Mouse (Mus musculus) midbrain, embryonic 16.5 days (tissue): ENCODE results near the gene Atp5g2. TPM values are rescaled to one million over a fixed set of nuclear protein-coding genes. Genes with fewer than 3 reads are reported as not detected.
"Not testable (repeated sequence)": the region's sequence is repeated elsewhere in the genome, so short reads cannot be mapped to it uniquely, and the experiment has no call there.

Source experiments
- ATAC-seq: fragments of 200-750 bp; cut with Nextera tagmentation; 2 replicates; pipeline ENCODE4 v1.8.0; 2017; ENCODE audit warnings: moderate TSS enrichment
- H3K27ac ChIP-seq: fragments of 300-500 bp; sonication (generic); 2 replicates; pipeline ENCODE4 v1.5.1; 2014; ENCODE audit warnings: mild to moderate bottlenecking, low read length, mixed read lengths
- H3K27me3 ChIP-seq: fragments of 300-500 bp; sonication (generic); 2 replicates; pipeline ENCODE4 v1.6.1; 2014; ENCODE audit warnings: low read depth, low read length, mixed read lengths; ENCODE audit not compliant: control insufficient read depth, insufficient read depth
- H3K36me3 ChIP-seq: fragments of 300-500 bp; sonication (generic); 2 replicates; pipeline ENCODE4 v1.6.1; 2014; ENCODE audit warnings: mild to moderate bottlenecking, low read length, moderate library complexity, mixed read lengths; ENCODE audit not compliant: control insufficient read depth, insufficient read depth
- H3K4me1 ChIP-seq: fragments of 300-500 bp; sonication (generic); 2 replicates; pipeline ENCODE4 v1.6.1; 2014; ENCODE audit warnings: mild to moderate bottlenecking, low read length, mixed read lengths; ENCODE audit not compliant: control insufficient read depth, insufficient read depth
- H3K4me2 ChIP-seq: fragments of 300-500 bp; sonication (generic); 2 replicates; pipeline ENCODE4 v1.6.1; 2014; ENCODE audit warnings: mild to moderate bottlenecking, low read length, mixed read lengths
- H3K4me3 ChIP-seq: fragments of 300-500 bp; sonication (generic); 2 replicates; pipeline ENCODE4 v1.5.1; 2014; ENCODE audit warnings: low read depth, mild to moderate bottlenecking, low read length, moderate library complexity, mixed read lengths
- H3K9ac ChIP-seq: fragments of 300-500 bp; sonication (generic); 2 replicates; pipeline ENCODE4 v1.6.1; 2014; ENCODE audit warnings: low read depth, low read length, mixed read lengths
- H3K9me3 ChIP-seq: fragments of 300-500 bp; sonication (generic); replicated peaks from 2 replicates; pipeline ENCODE4 v1.6.1; 2014; ENCODE audit warnings: mild to moderate bottlenecking, low read length, mixed read lengths; ENCODE audit not compliant: control insufficient read depth, poor library complexity, severe bottlenecking
- WGBS: fragments of 180-500 bp; shearing (Covaris S2); extraction: QIAGEN DNeasy Blood & Tissue Kit; methylation state at CpG from one replicate; pipeline ENCODE4 v1.1.7; 2014; 5-methylcytosine and 5-hydroxymethylcytosine counted together
- polyA plus RNA-seq: library from polyadenylated mRNA; unstranded; fragments of >200 nt; fragmentation: Nextera tagmentation; extraction: Ambion mirVana; gene quantifications from 2 replicates; pipeline ENCODE4 v1.2.1, GENCODE M21; 2015

Atp5g2 gene
- polyA plus RNA-seq, 1 experiment from 2014 or later: 49.8 TPM

- WGBS: 88% methylated on average over 8 of the region's 9 CpGs
- not testable (repeated sequence) for H3K4me1 ChIP-seq
Measured at GRCm38 (mm10) chr15:102651928-102652660, 20.1 kb downstream of the Atp5g2 start.

DNA sequence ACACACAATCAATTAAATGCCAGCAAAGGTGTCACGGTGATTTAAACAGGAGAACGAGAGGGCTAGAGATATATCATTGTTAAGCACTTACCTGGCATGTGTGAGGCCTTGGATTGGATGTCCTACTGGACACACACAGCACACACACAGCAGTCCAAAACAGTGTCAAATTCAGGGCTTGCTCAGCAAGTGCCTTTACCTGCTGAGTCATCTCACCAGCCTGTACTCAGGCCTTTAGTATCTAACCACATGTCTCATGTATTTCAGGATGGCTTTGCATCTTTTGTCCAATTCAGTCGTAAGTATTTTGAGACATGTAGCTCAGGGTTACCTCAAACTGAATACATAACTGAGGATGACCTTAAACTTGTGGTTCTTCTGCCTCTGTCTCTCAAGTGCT is 21.0 kb downstream of the Atp5g2 start:
- Histone ChIP-seq H3K4me3 (no peak overlapping the region), H3K9ac (no peak overlapping the region), H3K4me2 (no peak overlapping the region), H3K4me1 (no peaks in the 10 kb centered on the region), H3K27me3 (no peaks in the 10 kb centered on the region), H3K27ac (no peak overlapping the region), H3K9me3 (no peaks in the 10 kb centered on the region), H3K36me3 (no peaks in the 10 kb centered on the region)
- ATAC-seq: no peak
- WGBS: 89% methylated on average over 3 of the region's 3 CpGs

More at GRCm38 (mm10) chr15:102651928-102652660, 20.1 kb downstream of the Atp5g2 start:
- H3K36me3 ChIP-seq, H3K9ac ChIP-seq, H3K4me2 ChIP-seq, H3K9me3 ChIP-seq, H3K27me3 ChIP-seq, ATAC-seq, H3K27ac ChIP-seq, H3K4me3 ChIP-seq: not testable (repeated sequence)

DNA sequence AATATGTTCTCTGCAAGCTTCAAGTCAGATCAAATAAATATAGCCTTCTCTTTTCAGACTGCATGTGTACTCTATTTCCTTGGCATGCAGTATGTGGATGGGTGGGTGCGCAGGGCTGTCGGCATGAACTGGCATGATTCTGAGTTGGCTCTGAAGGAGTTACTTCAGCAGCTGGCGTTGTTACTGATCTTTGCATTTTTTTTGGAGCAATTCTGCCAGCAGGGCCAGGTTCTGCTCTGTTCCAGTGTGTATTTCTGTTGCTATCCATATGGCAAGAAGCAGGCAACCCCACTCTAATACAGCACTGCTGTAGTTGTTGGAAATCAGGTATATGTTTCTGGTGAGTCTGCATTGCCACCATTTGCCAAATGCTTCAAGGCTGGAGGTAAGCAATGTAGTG is 36.3 kb downstream of the Atp5g2 start:
- Histone ChIP-seq H3K27me3 (no peaks in the 10 kb centered on the region), H3K4me3 (no peak overlapping the region), H3K9ac (no peak overlapping the region), H3K4me1 (no peaks in the 10 kb centered on the region), H3K36me3 (no peaks in the 10 kb centered on the region), H3K4me2 (no peak overlapping the region), H3K27ac (no peak overlapping the region), H3K9me3 (no peaks in the 10 kb centered on the region)
- ATAC-seq: no peak
- 82% methylated on average over 3 of the region's 3 CpGs for WGBS

DNA sequence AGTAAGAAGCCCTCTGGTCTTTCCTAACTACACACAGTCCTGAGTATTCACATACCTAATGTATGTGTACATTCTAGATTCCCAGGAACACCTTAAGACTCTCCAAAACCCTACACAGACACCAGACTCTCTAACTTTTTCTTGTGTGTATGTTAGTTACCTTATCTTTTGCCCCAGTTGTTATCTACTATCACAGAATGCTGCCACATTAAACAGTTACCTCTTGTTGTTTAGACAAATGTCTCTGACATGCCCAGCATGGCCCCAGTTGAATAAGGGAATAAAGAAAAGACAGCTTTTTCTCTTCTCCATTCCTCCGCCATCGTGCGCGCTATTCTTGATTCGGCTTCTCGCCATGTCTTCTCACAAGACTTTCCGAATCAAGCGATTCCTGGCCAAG is 37.5 kb downstream of the Atp5g2 start:
- H3K9me3 ChIP-seq: no peaks in the 10 kb centered on the region
- H3K4me3 ChIP-seq: no peak overlapping the region
- no peak overlapping the region for H3K9ac ChIP-seq
- no peak overlapping the region for H3K27ac ChIP-seq
- no peak for ATAC-seq
- WGBS: 94% methylated on average over 8 of the region's 8 CpGs
- H3K4me2 ChIP-seq: no peak overlapping the region
- no peaks in the 10 kb centered on the region for H3K4me1 ChIP-seq
- no peaks in the 10 kb centered on the region for H3K36me3 ChIP-seq
- H3K27me3 ChIP-seq: no peaks in the 10 kb centered on the region

DNA sequence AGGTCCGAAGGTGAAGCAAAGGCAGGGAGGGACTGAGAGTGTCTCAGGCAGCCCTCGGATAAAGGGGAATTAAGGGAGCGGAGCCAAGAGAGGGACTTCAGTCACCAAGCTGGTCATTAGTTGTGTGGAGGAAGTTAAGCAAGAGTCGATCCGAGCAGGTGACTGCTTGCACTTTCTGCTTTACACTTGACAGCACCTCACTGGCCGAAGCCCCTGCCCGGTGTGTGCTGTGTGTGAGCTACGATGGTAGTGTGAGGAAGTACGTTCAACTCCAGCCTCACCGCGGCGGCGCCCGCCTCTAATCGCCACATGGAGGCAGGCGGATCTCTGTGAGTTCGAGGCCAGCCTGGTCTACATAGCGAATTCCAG is 46.5 kb downstream of the Atp5g2 start:
- Histone ChIP-seq H3K36me3 (no peaks in the 10 kb centered on the region), H3K4me1 (peaks cover 23% of the 10 kb centered on the region), H3K4me3 (peak overlapping the region; percentile 80), H3K27ac (peak overlapping the region; percentile 95), H3K9me3 (no peaks in the 10 kb centered on the region), H3K9ac (peak overlapping the region; percentile 84), H3K4me2 (peak overlapping the region; percentile 78), H3K27me3 (no peaks in the 10 kb centered on the region)
- ATAC-seq: no peak; the same call in 1 of the 2 replicates
- WGBS: under 1% methylated on average over 18 of the region's 18 CpGs

DNA sequence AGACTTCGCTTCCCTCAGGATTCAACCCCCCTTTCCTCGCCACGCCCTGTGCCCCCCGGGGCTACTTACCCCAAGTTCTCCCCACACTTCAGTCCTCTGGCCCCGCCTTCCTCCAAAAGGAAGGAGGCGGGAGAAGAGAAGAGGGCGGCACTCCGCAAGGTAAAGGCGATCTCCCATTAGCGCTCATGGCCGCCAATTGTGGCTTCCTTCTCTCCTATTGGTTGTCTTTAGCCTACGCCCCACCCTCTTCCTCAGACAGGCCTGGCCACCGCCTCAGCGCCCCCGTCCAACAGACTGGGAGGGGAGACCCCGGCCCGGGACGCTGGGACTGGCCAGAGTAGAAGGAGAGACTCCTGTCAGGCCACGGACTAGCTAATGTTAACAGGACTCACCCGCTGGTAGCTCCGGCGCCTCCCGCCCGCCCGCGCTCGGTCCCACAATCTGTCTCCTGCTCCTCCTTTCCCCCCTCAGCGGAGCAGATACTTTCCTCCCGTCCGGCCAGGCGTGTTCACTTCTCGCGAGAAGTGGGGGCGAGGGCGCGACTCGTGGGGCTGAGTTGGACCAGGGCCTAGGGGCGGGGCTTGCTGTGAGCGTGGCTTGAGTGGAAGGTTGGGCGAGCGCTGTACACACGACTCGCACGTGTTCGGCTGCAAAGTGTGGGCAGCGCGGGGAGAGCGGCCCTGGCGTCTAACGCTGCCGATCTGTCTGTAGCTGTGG is 47.0 kb downstream of the Atp5g2 start, which contains the start of the genes Gm28047 and Atf7:
Gene Gm28047, minus strand, starts transcription at position 98 of the 717 bp plus-strand sequence.
Gene Atf7, minus strand, starts transcription at position 495 of the 717 bp plus-strand sequence.
- Histone ChIP-seq H3K27ac (peak within 1 kb of the TSS; percentile 95), H3K27me3 (no peaks in the 10 kb centered on the region), H3K4me3 (peak within 1 kb of the TSS; percentile 80), H3K9ac (peak within 1 kb of the TSS; percentile 84), H3K4me1 (peaks cover 23% of the 10 kb centered on the region), H3K36me3 (no peaks in the 10 kb centered on the region), H3K4me2 (peak within 1 kb of the TSS; percentile 95), H3K9me3 (no peaks in the 10 kb centered on the region)
- ATAC-seq: peak; percentile 100
- 1% methylated on average over 51 of the region's 51 CpGs for WGBS

DNA sequence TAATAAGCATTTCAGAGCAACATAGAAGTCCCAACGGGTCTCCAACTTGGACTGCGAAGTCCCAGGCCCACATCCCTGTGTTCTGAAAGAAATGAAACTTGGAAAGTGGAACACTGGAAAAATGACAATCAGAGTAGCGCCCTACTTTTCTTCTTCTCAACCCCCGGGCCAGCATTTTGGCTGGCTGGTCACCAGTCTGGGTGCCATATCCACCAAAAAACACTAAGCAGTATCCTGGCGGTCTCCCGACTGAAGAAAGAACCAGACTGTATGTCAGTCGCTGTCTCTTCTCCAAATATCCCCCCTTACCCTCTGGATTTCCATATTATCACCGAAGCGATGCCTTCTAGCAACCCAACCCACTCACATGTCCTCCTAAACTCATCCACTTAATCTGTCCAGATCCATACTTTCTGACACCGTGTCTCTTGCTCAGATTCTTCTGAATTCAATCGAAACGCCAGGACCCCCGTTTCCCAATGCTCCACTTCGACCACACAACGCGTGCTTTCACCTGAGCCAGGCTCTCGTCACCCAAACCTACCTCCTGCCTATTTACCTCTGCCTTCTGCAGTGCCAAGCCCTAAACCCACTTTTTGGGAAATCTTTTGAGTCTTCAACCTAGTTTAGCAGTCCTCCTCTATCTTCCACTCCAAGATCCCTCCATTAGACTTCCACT is 47.7 kb downstream of the Atp5g2 start:
- Histone ChIP-seq H3K4me1 (peaks cover 23% of the 10 kb centered on the region), H3K9ac (peak overlapping the region; percentile 84), H3K4me2 (peak overlapping the region; percentile 95), H3K36me3 (no peaks in the 10 kb centered on the region), H3K9me3 (no peaks in the 10 kb centered on the region), H3K27ac (peak overlapping the region; percentile 95), H3K4me3 (peak overlapping the region; percentile 80), H3K27me3 (no peaks in the 10 kb centered on the region)
- no peak for ATAC-seq
- 4% methylated on average over 17 of the region's 17 CpGs for WGBS

GRCm38 (mm10) chr15:102623121-102623520 is 49.0 kb downstream of the Atp5g2 start:
- H3K36me3 ChIP-seq: no peaks in the 10 kb centered on the region
- no peak for ATAC-seq
- H3K4me2 ChIP-seq: no peak overlapping the region
- no peaks in the 10 kb centered on the region for H3K9me3 ChIP-seq
- H3K27me3 ChIP-seq: no peaks in the 10 kb centered on the region
- no peak overlapping the region for H3K4me3 ChIP-seq
- 92% methylated on average over 3 of the region's 3 CpGs for WGBS
- H3K27ac ChIP-seq: no peak overlapping the region
- H3K4me1 ChIP-seq: peaks cover 23% of the 10 kb centered on the region
- no peak overlapping the region for H3K9ac ChIP-seq

DNA sequence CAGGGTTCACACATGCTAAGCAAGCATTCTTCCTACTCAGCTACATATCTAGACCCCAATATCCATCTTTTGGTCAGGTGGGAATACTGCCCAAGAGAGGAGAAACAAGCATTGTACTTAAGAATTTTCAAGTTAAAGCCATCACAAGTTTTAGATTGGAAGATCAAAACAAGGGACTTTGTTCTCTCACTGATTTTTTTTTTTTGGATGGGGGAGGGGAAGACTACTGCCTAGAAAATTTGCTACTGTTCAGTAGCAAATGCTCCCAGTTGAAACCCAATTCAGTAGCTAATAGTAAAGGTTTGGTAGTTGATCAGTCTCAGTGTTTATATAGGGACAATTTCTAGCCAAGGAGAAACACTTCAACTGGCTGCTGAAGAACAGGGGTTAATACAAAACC is 49.6 kb downstream of the Atp5g2 start:
- Histone ChIP-seq H3K4me2 (no peak overlapping the region), H3K27me3 (no peaks in the 10 kb centered on the region), H3K4me1 (peaks cover 23% of the 10 kb centered on the region), H3K9ac (no peak overlapping the region), H3K27ac (no peak overlapping the region), H3K4me3 (no peak overlapping the region), H3K9me3 (no peaks in the 10 kb centered on the region), H3K36me3 (no peaks in the 10 kb centered on the region)
- no peak for ATAC-seq
